Mouse (Mus musculus): Measurements from ENCODE around the gene Ankrd33.

GRCm38 (mm10) chr15:101125561-101125960, 10.0 kb downstream of the Ankrd33 start:
- no peak for TF ChIP-seq CTCF (IDR thresholded peaks at IDR 0.05; ENCODE audit: low read depth, low read length)
- TF ChIP-seq GATA1 (IDR thresholded peaks at IDR 0.05; ENCODE audit: borderline replicate concordance, low read length), result no peak
- TF ChIP-seq TAL1 (conservative IDR thresholded peaks at IDR 0.05; ENCODE audit: low read depth, low read length), result no peak
- no peak for TF ChIP-seq GATA2 (IDR thresholded peaks at IDR 0.05; ENCODE audit: borderline replicate concordance, low read depth, low read length)

Measured in G1E (cell line).